Comparison of ENCODE assay signal across 8 mouse cellular contexts in genomic region chr12:112746808-112747605, GRCm38 (mm10). TPM values are rescaled to one million over a fixed set of nuclear protein-coding genes. Genes with fewer than 3 reads are reported as not detected.
DNase-seq lines count a peak whose midpoint lies in the region; ATAC-seq and TF ChIP-seq lines count a peak whose summit lies in the region.

No protein-coding gene starts in this region.

- TF ChIP-seq CTCF in E14TG2a.4 (conservative IDR thresholded peaks at IDR 0.05; ENCODE audit: low read length): peak; percentile 31
- peak; percentile 59 for TF ChIP-seq CTCF in cortical plate, adult 2 months (IDR thresholded peaks at IDR 0.05; ENCODE audit: extremely low read depth, insufficient read depth, low read length)

- H3K4me2 ChIP-seq in heart, embryonic 13.5 days: peak overlapping the region; percentile 29
- H3K4me2 ChIP-seq in midbrain, embryonic 14.5 days (ENCODE audit: low read length): peak overlapping the region; percentile 24

- H3K4me1 ChIP-seq in E14TG2a.4 (replicated peaks; ENCODE audit: low read depth, low read length): peaks cover 36% of the 10 kb centered on the region
- no peaks in the 10 kb centered on the region for H3K4me1 ChIP-seq in cortical plate, adult 2 months (ENCODE audit: control insufficient read depth, insufficient read depth, low read length)
- peaks cover 34% of the 10 kb centered on the region for H3K4me1 ChIP-seq in heart, embryonic 13.5 days
- peaks cover 9% of the 10 kb centered on the region for H3K4me1 ChIP-seq in midbrain, embryonic 14.5 days (ENCODE audit: control insufficient read depth, insufficient read depth, low read length)

- H3K36me3 ChIP-seq in E14TG2a.4 (ENCODE audit: insufficient read depth, low read length): peaks cover 27% of the 10 kb centered on the region
- H3K36me3 ChIP-seq in heart, embryonic 13.5 days: peaks cover 16% of the 10 kb centered on the region
- H3K36me3 ChIP-seq in midbrain, embryonic 14.5 days (ENCODE audit: control insufficient read depth, insufficient read depth, low read length): peaks cover 27% of the 10 kb centered on the region

- 25% methylated on average over 10 of the region's 10 CpGs for WGBS in heart, embryonic 13.5 days
- 15% methylated on average over 10 of the region's 10 CpGs for WGBS in midbrain, embryonic 14.5 days

- no peak for TF ChIP-seq POLR2A in cortical plate, adult 2 months (IDR thresholded peaks at IDR 0.05; ENCODE audit: extremely low read depth, insufficient read depth, low read length)

- peak; percentile 54 for DNase-seq in adrenal gland, postnatal 14 days
- no peak for DNase-seq in adrenal gland, adult 8-10 months
- DNase-seq in kidney, postnatal 36 days: peak; percentile 39 to 69
- peak; percentile 86 for DNase-seq in midbrain, embryonic 14.5 days
- no peak for DNase-seq in layer of hippocampus, adult 9-10 months (ENCODE audit: low spot score)

- no peak overlapping the region for H3K27ac ChIP-seq in cortical plate, adult 2 months (ENCODE audit: insufficient read depth, low read length)
- H3K27ac ChIP-seq in heart, embryonic 13.5 days (replicated peaks): peak overlapping the region; percentile 6; the same call in 1 of the 2 replicates
- H3K27ac ChIP-seq in midbrain, embryonic 14.5 days (replicated peaks; ENCODE audit: low read depth, low read length): peak overlapping the region; percentile 92

- peak; percentile 38; the same call in 1 of the 2 replicates for ATAC-seq in heart, embryonic 13.5 days (ENCODE audit: extremely low read depth, insufficient number of reproducible peaks, low FRiP score, low TSS enrichment)
- ATAC-seq in midbrain, embryonic 14.5 days (ENCODE audit: low FRiP score, low TSS enrichment): peak; percentile 62; the same call in 1 of the 2 replicates

- H3K27me3 ChIP-seq in E14TG2a.4 (ENCODE audit: insufficient read depth, low read length): 0 out of 2 replicates have a peak, but pooled peaks cover 8% of the 10 kb centered on the region
- H3K27me3 ChIP-seq in heart, embryonic 13.5 days (replicated peaks): peaks cover 16% of the 10 kb centered on the region; the same call in 1 of the 2 replicates
- no peaks in the 10 kb centered on the region for H3K27me3 ChIP-seq in midbrain, embryonic 14.5 days (ENCODE audit: control insufficient read depth, insufficient read depth, low read length)

- no peaks in the 10 kb centered on the region for H3K9me3 ChIP-seq in E14TG2a.4 (ENCODE audit: low read length)
- no peaks in the 10 kb centered on the region for H3K9me3 ChIP-seq in heart, embryonic 13.5 days
- no peaks in the 10 kb centered on the region for H3K9me3 ChIP-seq in midbrain, embryonic 14.5 days (ENCODE audit: control insufficient read depth, low read length)

- peak overlapping the region; percentile 54 for H3K9ac ChIP-seq in heart, embryonic 13.5 days
- peak overlapping the region; percentile 42; the same call in 1 of the 2 replicates for H3K9ac ChIP-seq in midbrain, embryonic 14.5 days (replicated peaks; ENCODE audit: low read length)

- H3K4me3 ChIP-seq in E14TG2a.4 (replicated peaks; ENCODE audit: low read length): no peak overlapping the region
- no peak overlapping the region for H3K4me3 ChIP-seq in cortical plate, adult 2 months (ENCODE audit: insufficient read depth, low read length)
- no peak overlapping the region for H3K4me3 ChIP-seq in heart, embryonic 13.5 days
- H3K4me3 ChIP-seq in midbrain, embryonic 14.5 days (replicated peaks; ENCODE audit: low read depth, low read length): no peak overlapping the region

RNA-seq across cellular contexts. Expression of gene Pld4, which starts 13.4 kb away (rescaled TPM):
- total RNA-seq in adrenal gland, postnatal 14 days (2021): 6.4 and 19.9 TPM in 2 replicates
- 10 to 100 TPM in 3 of 4 experiments, 1 to 10 TPM in 1; 9.1 to 21.7 (median 15.5) TPM for total RNA-seq in adrenal gland, adult 8-10 months (2022)
- polyA plus RNA-seq in cortical plate, adult 2 months (2012; rRNA removed): 16.3 and 18.9 TPM in 2 replicates
- 5.5 and 7.0 TPM in 2 replicates for polyA plus RNA-seq in heart, embryonic 13.5 days (2015; fragmentation: Nextera tagmentation; extraction: Ambion mirVana)
- polyA plus RNA-seq in midbrain, embryonic 14.5 days (2014; fragmentation: Nextera tagmentation; extraction: Ambion mirVana): 3.3 and 6.0 TPM in 2 replicates

RNA-seq across cellular contexts. Expression of gene Cep170b, which starts 26.8 kb away (rescaled TPM):
- 29.1 and 33.0 TPM in 2 replicates for total RNA-seq in adrenal gland, postnatal 14 days (2021)
- total RNA-seq in adrenal gland, adult 8-10 months (2022): 10 to 100 TPM; 43.6 to 74.0 (median 59.1) TPM
- 129 and 131 TPM in 2 replicates for polyA plus RNA-seq in cortical plate, adult 2 months (2012; rRNA removed)
- 4.0 and 4.3 TPM in 2 replicates for polyA plus RNA-seq in heart, embryonic 13.5 days (2015; fragmentation: Nextera tagmentation; extraction: Ambion mirVana)
- polyA plus RNA-seq in midbrain, embryonic 14.5 days (2014; fragmentation: Nextera tagmentation; extraction: Ambion mirVana): 31.7 and 33.7 TPM in 2 replicates

RNA-seq across cellular contexts. Expression of gene Ahnak2, which starts 55.5 kb away (rescaled TPM):
- total RNA-seq in adrenal gland, postnatal 14 days (2021): 7.2 and 9.6 TPM in 2 replicates
- 10 to 100 TPM in 3 of 4 experiments, 1 to 10 TPM in 1; 7.6 to 17.7 (median 14.5) TPM for total RNA-seq in adrenal gland, adult 8-10 months (2022)
- 1.1 and 1.7 TPM in 2 replicates for polyA plus RNA-seq in cortical plate, adult 2 months (2012; rRNA removed)
- 1.1 and 1.2 TPM in 2 replicates for polyA plus RNA-seq in heart, embryonic 13.5 days (2015; fragmentation: Nextera tagmentation; extraction: Ambion mirVana)
- 0.62 and 0.75 TPM in 2 replicates for polyA plus RNA-seq in midbrain, embryonic 14.5 days (2014; fragmentation: Nextera tagmentation; extraction: Ambion mirVana)

Comparison
In these comparisons a context has a peak if more than half of its experiments do, and no peak if none do; other contexts are left out.
1. DNase-seq: peak in adrenal gland, postnatal 14 days (single experiment), kidney, postnatal 36 days (2 of 2) and midbrain, embryonic 14.5 days (single experiment); none in adrenal gland, adult 8-10 months (single experiment) and layer of hippocampus, adult 9-10 months (single experiment).